Mouse (Mus musculus) neural tube, embryonic 13.5 days (tissue): Measurements from ENCODE around the gene Gm19935. TPM values are rescaled to one million over a fixed set of nuclear protein-coding genes. Genes with fewer than 3 reads are reported as not detected.

Source experiments
- ATAC-seq: fragments of 200-750 bp; cut with Nextera tagmentation; 2 replicates; pipeline ENCODE4 v1.8.0; 2017; ENCODE audit warnings: low read depth, mild to moderate bottlenecking, moderate TSS enrichment, moderate library complexity
- H3K27ac ChIP-seq: fragments of 300-500 bp; sonication (generic); replicated peaks from 2 replicates; pipeline ENCODE4 v1.5.1; 2015; ENCODE audit warnings: moderate library complexity, mild to moderate bottlenecking, inconsistent platforms
- H3K27me3 ChIP-seq: fragments of 300-500 bp; sonication (generic); 2 replicates; pipeline ENCODE4 v1.6.1; 2015; ENCODE audit warnings: mild to moderate bottlenecking, inconsistent platforms
- H3K36me3 ChIP-seq: fragments of 300-500 bp; sonication (generic); 2 replicates; pipeline ENCODE4 v1.6.1; 2015; ENCODE audit warnings: mild to moderate bottlenecking, inconsistent platforms
- H3K4me1 ChIP-seq: fragments of 300-500 bp; sonication (generic); replicated peaks from 2 replicates; pipeline ENCODE4 v1.6.1; 2015; ENCODE audit warnings: inconsistent platforms
- H3K4me2 ChIP-seq: fragments of 300-500 bp; sonication (generic); 2 replicates; pipeline ENCODE4 v1.6.1; 2015; ENCODE audit warnings: inconsistent platforms, mild to moderate bottlenecking, moderate library complexity
- H3K4me3 ChIP-seq: fragments of 300-500 bp; sonication (generic); 2 replicates; pipeline ENCODE4 v1.5.1; 2015; ENCODE audit warnings: mild to moderate bottlenecking, inconsistent platforms
- H3K9ac ChIP-seq: fragments of 300-500 bp; sonication (generic); 2 replicates; pipeline ENCODE4 v1.6.1; 2015; ENCODE audit warnings: moderate library complexity, mild to moderate bottlenecking, inconsistent platforms
- H3K9me3 ChIP-seq: fragments of 300-500 bp; sonication (generic); 2 replicates; pipeline ENCODE4 v1.6.1; 2016; ENCODE audit warnings: inconsistent platforms
- WGBS: fragments of 180-500 bp; shearing (Covaris S2); methylation state at CpG from one replicate; pipeline ENCODE4 v1.1.7; 2015; 5-methylcytosine and 5-hydroxymethylcytosine counted together
- polyA plus RNA-seq: library from polyadenylated mRNA; unstranded; fragments of >200 nt; fragmentation: Nextera tagmentation; extraction: Ambion mirVana; gene quantifications from 2 replicates; pipeline ENCODE4 v1.2.1, GENCODE M21; 2015

The Gm19935 gene
- polyA plus RNA-seq, 1 experiment from 2014 or later = 1.7 TPM

- WGBS = 75% methylated on average over 9 of the region's 9 CpGs
- no peak for ATAC-seq
- Histone ChIP-seq H3K4me2 (no peak overlapping the region), H3K27me3 (no peaks in the 10 kb centered on the region), H3K27ac (no peak overlapping the region), H3K4me3 (no peak overlapping the region), H3K9ac (no peak overlapping the region), H3K4me1 (peaks cover 5% of the 10 kb centered on the region), H3K36me3 (no peaks in the 10 kb centered on the region), H3K9me3 (no peaks in the 10 kb centered on the region)
Measured at GRCm38 (mm10) chr8:90844179-90844967, 27.2 kb upstream of the Gm19935 start.

- Histone ChIP-seq H3K4me3 (no peak overlapping the region), H3K36me3 (no peaks in the 10 kb centered on the region), H3K9ac (no peak overlapping the region), H3K9me3 (no peaks in the 10 kb centered on the region), H3K27ac (no peak overlapping the region), H3K4me1 (no peaks in the 10 kb centered on the region), H3K27me3 (no peaks in the 10 kb centered on the region), H3K4me2 (no peak overlapping the region)
- ATAC-seq = no peak
- WGBS = 83% methylated on average over 6 of the region's 6 CpGs
Measured at GRCm38 (mm10) chr8:90843127-90843526, 25.9 kb upstream of the Gm19935 start.

- no peaks in the 10 kb centered on the region for H3K27me3 ChIP-seq
- WGBS = 74% methylated on average over 13 of the region's 13 CpGs
- H3K9ac ChIP-seq = no peak overlapping the region
- H3K9me3 ChIP-seq = no peaks in the 10 kb centered on the region
- no peaks in the 10 kb centered on the region for H3K36me3 ChIP-seq
- ATAC-seq = no peak
- H3K4me2 ChIP-seq = no peak overlapping the region
- no peak overlapping the region for H3K4me3 ChIP-seq
- H3K27ac ChIP-seq = no peak overlapping the region
- no peaks in the 10 kb centered on the region for H3K4me1 ChIP-seq
Measured at GRCm38 (mm10) chr8:90841321-90841720, 24.1 kb upstream of the Gm19935 start.

- ATAC-seq = no peak
Measured at GRCm38 (mm10) chr8:90839725-90840714, 22.8 kb upstream of the Gm19935 start.

GRCm38 (mm10) chr8:90837440-90837839 is 20.2 kb upstream of the Gm19935 start:
- Histone ChIP-seq H3K36me3 (no peaks in the 10 kb centered on the region), H3K27me3 (no peaks in the 10 kb centered on the region), H3K4me1 (no peaks in the 10 kb centered on the region), H3K27ac (no peak overlapping the region), H3K9me3 (no peaks in the 10 kb centered on the region), H3K4me2 (no peak overlapping the region), H3K4me3 (no peak overlapping the region), H3K9ac (no peak overlapping the region)
- no peak for ATAC-seq
- 90% methylated on average over 6 of the region's 6 CpGs for WGBS

More at GRCm38 (mm10) chr8:90839725-90840714, 22.8 kb upstream of the Gm19935 start:
- no peaks in the 10 kb centered on the region for H3K4me1 ChIP-seq
- no peaks in the 10 kb centered on the region for H3K36me3 ChIP-seq
- H3K27ac ChIP-seq = no peak overlapping the region
- no peaks in the 10 kb centered on the region for H3K9me3 ChIP-seq
- no peaks in the 10 kb centered on the region for H3K27me3 ChIP-seq
- H3K9ac ChIP-seq = no peak overlapping the region
- H3K4me2 ChIP-seq = no peak overlapping the region
- 72% methylated on average over 11 of the region's 11 CpGs for WGBS
- no peak overlapping the region for H3K4me3 ChIP-seq

- 80% methylated on average over 3 of the region's 3 CpGs for WGBS
- Histone ChIP-seq H3K4me2 (no peak overlapping the region), H3K4me3 (no peak overlapping the region), H3K4me1 (peaks cover 12% of the 10 kb centered on the region), H3K27me3 (no peaks in the 10 kb centered on the region), H3K9ac (no peak overlapping the region), H3K36me3 (no peaks in the 10 kb centered on the region), H3K27ac (no peak overlapping the region), H3K9me3 (no peaks in the 10 kb centered on the region)
- ATAC-seq = no peak
Measured at GRCm38 (mm10) chr8:90834321-90834672, 17.1 kb upstream of the Gm19935 start.

GRCm38 (mm10) chr8:90833628-90834320 is 16.6 kb upstream of the Gm19935 start:
- H3K4me2 ChIP-seq = no peak overlapping the region
- no peak overlapping the region for H3K27ac ChIP-seq
- no peaks in the 10 kb centered on the region for H3K9me3 ChIP-seq
- H3K36me3 ChIP-seq = no peaks in the 10 kb centered on the region
- no peak overlapping the region for H3K9ac ChIP-seq
- no peak for ATAC-seq
- H3K4me1 ChIP-seq = peaks cover 17% of the 10 kb centered on the region
- H3K4me3 ChIP-seq = no peak overlapping the region
- WGBS = 78% methylated on average over 6 of the region's 6 CpGs
- H3K27me3 ChIP-seq = no peaks in the 10 kb centered on the region

- 29% methylated on average over 5 of the region's 5 CpGs for WGBS
- ATAC-seq = no peak
- Histone ChIP-seq H3K4me2 (no peak overlapping the region), H3K4me3 (no peak overlapping the region), H3K36me3 (no peaks in the 10 kb centered on the region), H3K27me3 (no peaks in the 10 kb centered on the region), H3K27ac (no peak overlapping the region), H3K9me3 (no peaks in the 10 kb centered on the region), H3K4me1 (peaks cover 26% of the 10 kb centered on the region), H3K9ac (no peak overlapping the region)
Measured at GRCm38 (mm10) chr8:90832576-90833289, 15.5 kb upstream of the Gm19935 start.

GRCm38 (mm10) chr8:90830980-90831379 is 13.8 kb upstream of the Gm19935 start:
- WGBS = 73% methylated on average over 8 of the region's 8 CpGs
- ATAC-seq = no peak
- Histone ChIP-seq H3K4me2 (no peak overlapping the region), H3K27me3 (no peaks in the 10 kb centered on the region), H3K36me3 (no peaks in the 10 kb centered on the region), H3K4me1 (peaks cover 26% of the 10 kb centered on the region), H3K9me3 (no peaks in the 10 kb centered on the region), H3K9ac (no peak overlapping the region), H3K27ac (no peak overlapping the region), H3K4me3 (no peak overlapping the region)

GRCm38 (mm10) chr8:90829825-90830224 is 12.6 kb upstream of the Gm19935 start:
- H3K9ac ChIP-seq = no peak overlapping the region; the same call in 1 of the 2 replicates
- H3K4me3 ChIP-seq = peak overlapping the region; percentile 48
- H3K4me1 ChIP-seq = peaks cover 26% of the 10 kb centered on the region
- ATAC-seq = no peak
- WGBS = 77% methylated on average over 1 of the region's 1 CpGs
- H3K36me3 ChIP-seq = no peaks in the 10 kb centered on the region
- peak overlapping the region; percentile 63 for H3K4me2 ChIP-seq
- H3K9me3 ChIP-seq = no peaks in the 10 kb centered on the region
- H3K27me3 ChIP-seq = no peaks in the 10 kb centered on the region
- H3K27ac ChIP-seq = no peak overlapping the region

GRCm38 (mm10) chr8:90828987-90829740 is 12.0 kb upstream of the Gm19935 start:
- Histone ChIP-seq H3K9ac (peak overlapping the region; percentile 73), H3K27me3 (no peaks in the 10 kb centered on the region), H3K36me3 (no peaks in the 10 kb centered on the region), H3K27ac (peak overlapping the region; percentile 75), H3K4me3 (peak overlapping the region; percentile 48), H3K4me2 (peak overlapping the region; percentile 63), H3K4me1 (peaks cover 26% of the 10 kb centered on the region), H3K9me3 (no peaks in the 10 kb centered on the region)
- 2% methylated on average over 11 of the region's 11 CpGs for WGBS
- peak; percentile 80 for ATAC-seq
